Mouse (Mus musculus) liver, embryonic 14.5 days (tissue): ENCODE data around the gene Nudt1. TPM values are rescaled to one million over a fixed set of nuclear protein-coding genes. Genes with fewer than 3 reads are reported as not detected.
A peak's percentile ranks its signal among the peaks of the same experiment; 100 is the strongest.

Experiments used
- ATAC-seq: fragments of 200-750 bp; cut with Nextera tagmentation; 2 replicates; pipeline ENCODE4 v1.8.0; 2017; ENCODE audit warnings: moderate number of reproducible peaks, mild to moderate bottlenecking, moderate library complexity; ENCODE audit not compliant: insufficient read depth
- DNase-seq, 3 experiments: peaks; one replicate each; pipeline ENCODE4 v3.0.0-alpha.2; 2012 to 2013; ENCODE audit warnings: low read depth in 3 of 3, low spot score in 3 of 3
- H3K27ac ChIP-seq: fragments of 300-500 bp; sonication (generic); 2 replicates; pipeline ENCODE4 v1.5.1; 2014; ENCODE audit warnings: moderate library complexity, mild to moderate bottlenecking, control low read depth, inconsistent platforms
- H3K27me3 ChIP-seq: fragments of 300-500 bp; sonication (generic); 2 replicates; pipeline ENCODE4 v1.6.1; 2014; ENCODE audit warnings: mild to moderate bottlenecking, low read length, moderate library complexity; ENCODE audit not compliant: control insufficient read depth, insufficient read depth
- H3K36me3 ChIP-seq: fragments of 300-500 bp; sonication (generic); replicated peaks from 2 replicates; pipeline ENCODE4 v1.6.1; 2014; ENCODE audit warnings: low read depth; ENCODE audit not compliant: control insufficient read depth, insufficient read depth
- H3K4me1 ChIP-seq, 2 experiments: fragments of 200-500 bp in 1 of 2; fragments of 300-500 bp in 1 of 2; sonication (generic) in 1 of 2; replicated peaks; 2 replicates each; pipeline ENCODE4 v1.6.1; 2012 to 2014; ENCODE audit warnings: antibody characterized with exemption in 1 of 2, inconsistent platforms in 1 of 2, low read length in 1 of 2; ENCODE audit not compliant: control insufficient read depth in 2 of 2, insufficient read depth in 2 of 2
- H3K4me2 ChIP-seq: fragments of 300-500 bp; sonication (generic); 2 replicates; pipeline ENCODE4 v1.6.1; 2014; ENCODE audit warnings: low read depth, mild to moderate bottlenecking, control low read depth, moderate library complexity
- H3K4me3 ChIP-seq, 2 experiments: fragments of 200-500 bp in 1 of 2; fragments of 300-500 bp in 1 of 2; sonication (generic) in 1 of 2; 2 replicates each; pipeline ENCODE4 v1.5.1; 2012 to 2014; ENCODE audit warnings: low read depth in 2 of 2, low read length in 2 of 2, mild to moderate bottlenecking in 2 of 2, control low read depth in 1 of 2, inconsistent platforms in 1 of 2, moderate library complexity in 1 of 2; ENCODE audit not compliant: insufficient read depth in 1 of 2
- H3K9ac ChIP-seq: fragments of 300-500 bp; sonication (generic); replicated peaks from 2 replicates; pipeline ENCODE4 v1.6.1; 2014; ENCODE audit warnings: mild to moderate bottlenecking, control low read depth, moderate library complexity
- H3K9me3 ChIP-seq: fragments of 300-500 bp; sonication (generic); 2 replicates; pipeline ENCODE4 v1.6.1; 2016; ENCODE audit warnings: low read length, mixed read lengths; ENCODE audit not compliant: control insufficient read depth
- CTCF ChIP-seq: IDR thresholded peaks from 2 replicates; pipeline ENCODE4 v1.5.1; 2016; ENCODE audit warnings: antibody characterized with exemption, low read depth, control low read depth
- EP300 ChIP-seq: IDR thresholded peaks from 2 replicates; pipeline ENCODE4 v1.6.1; 2016; ENCODE audit warnings: antibody characterized with exemption, low read depth
- WGBS: fragments of 180-500 bp; shearing (Covaris S2); extraction: QIAGEN DNeasy Blood & Tissue Kit; methylation state at CpG from one replicate; pipeline ENCODE4 v1.1.7; 2014; ENCODE audit not compliant: insufficient replicate concordance; 5-methylcytosine and 5-hydroxymethylcytosine counted together
- polyA plus RNA-seq, 2 experiments: library from polyadenylated mRNA; depleted of rRNA in 1 of 2; stranded (reverse) in 1 of 2; unstranded in 1 of 2; fragments of >200 nt; fragmentation: Nextera tagmentation in 1 of 2; extraction: Ambion mirVana in 1 of 2; gene quantifications; 2 replicates each; pipeline versions ENCODE4 v1.2.1 to v1.2.3; 2012 to 2014

The Nudt1 gene
- polyA plus RNA-seq, 2 experiments, result 18.4 to 23.2 TPM

GRCm38 (mm10) chr5:140284011-140284410 is 37.4 kb upstream of the Nudt1 start:
- Histone ChIP-seq H3K27me3 (no peaks in the 10 kb centered on the region), H3K4me3 (no peak overlapping the region), H3K9ac (no peak overlapping the region), H3K4me2 (no peak overlapping the region), H3K27ac (no peak overlapping the region), H3K9me3 (no peaks in the 10 kb centered on the region), H3K36me3 (no peaks in the 10 kb centered on the region; the same call in 1 of the 2 replicates), H3K4me1 (no peaks in the 10 kb centered on the region)
- no peak for ATAC-seq
- WGBS, result 80% methylated on average over 2 of the region's 2 CpGs
- TF ChIP-seq CTCF, result no peak
- TF ChIP-seq EP300, result no peak
- no peak for DNase-seq

- Histone ChIP-seq H3K4me1 (no peaks in the 10 kb centered on the region), H3K9ac (no peak overlapping the region), H3K36me3 (no peaks in the 10 kb centered on the region; the same call in 1 of the 2 replicates), H3K9me3 (no peaks in the 10 kb centered on the region), H3K4me2 (no peak overlapping the region), H3K4me3 (no peak overlapping the region), H3K27ac (no peak overlapping the region), H3K27me3 (no peaks in the 10 kb centered on the region)
- TF ChIP-seq CTCF (no peak), EP300 (no peak)
- WGBS, result 70% methylated on average over 2 of the region's 2 CpGs
- ATAC-seq (no peak), DNase-seq (no peak)
Measured at GRCm38 (mm10) chr5:140284761-140285160, 36.7 kb upstream of the Nudt1 start.

DNA sequence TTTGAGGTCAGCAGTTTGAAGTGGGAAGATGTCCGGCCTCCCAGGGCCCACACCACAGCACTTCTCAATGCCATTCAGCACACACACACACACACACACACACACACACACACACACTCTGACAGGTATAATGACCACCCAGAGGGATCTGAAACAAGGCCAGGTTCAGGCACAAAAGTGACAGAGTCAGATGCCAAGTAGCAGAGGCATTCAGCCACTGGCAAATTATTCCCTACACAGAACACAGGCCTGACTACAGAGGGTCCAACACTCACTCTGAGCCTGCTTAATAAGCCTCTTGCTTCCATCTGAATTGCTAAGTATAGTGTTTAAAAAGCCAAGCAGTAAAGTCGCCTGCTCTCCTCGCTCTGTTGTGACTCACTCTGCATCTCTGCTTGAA is 33.2 kb upstream of the Nudt1 start:
- H3K4me2 ChIP-seq, result no peak overlapping the region
- WGBS, result 79% methylated on average over 3 of the region's 3 CpGs
- H3K27ac ChIP-seq, result no peak overlapping the region
- no peak overlapping the region for H3K9ac ChIP-seq
- peaks cover 8% of the 10 kb centered on the region for H3K36me3 ChIP-seq
- no peak for DNase-seq
- H3K27me3 ChIP-seq, result no peaks in the 10 kb centered on the region
- no peak for ATAC-seq
- no peaks in the 10 kb centered on the region for H3K4me1 ChIP-seq
- TF ChIP-seq CTCF, result no peak
- no peak for TF ChIP-seq EP300
- H3K9me3 ChIP-seq, result no peaks in the 10 kb centered on the region
- no peak overlapping the region for H3K4me3 ChIP-seq

- H3K4me1 ChIP-seq, result no peaks in the 10 kb centered on the region
- TF ChIP-seq CTCF, result no peak
- TF ChIP-seq EP300, result no peak
- H3K4me2 ChIP-seq, result no peak overlapping the region
- H3K27me3 ChIP-seq, result no peaks in the 10 kb centered on the region
- no peak for ATAC-seq
- no peaks in the 10 kb centered on the region for H3K9me3 ChIP-seq
- H3K9ac ChIP-seq, result no peak overlapping the region
- no peak overlapping the region for H3K27ac ChIP-seq
- peaks cover 8% of the 10 kb centered on the region for H3K36me3 ChIP-seq
- no peak for DNase-seq
- H3K4me3 ChIP-seq, result no peak overlapping the region
- WGBS, result 74% methylated on average over 2 of the region's 2 CpGs
Measured at GRCm38 (mm10) chr5:140289161-140289560, 32.3 kb upstream of the Nudt1 start.

GRCm38 (mm10) chr5:140292152-140292551 is 29.3 kb upstream of the Nudt1 start:
- H3K4me3 ChIP-seq, result no peak overlapping the region
- H3K27me3 ChIP-seq, result no peaks in the 10 kb centered on the region
- no peaks in the 10 kb centered on the region for H3K9me3 ChIP-seq
- H3K4me1 ChIP-seq, result no peaks in the 10 kb centered on the region
- no peak overlapping the region for H3K4me2 ChIP-seq
- H3K9ac ChIP-seq, result no peak overlapping the region
- 90% methylated on average over 1 of the region's 1 CpGs for WGBS
- peaks cover 17% of the 10 kb centered on the region for H3K36me3 ChIP-seq
- no peak overlapping the region for H3K27ac ChIP-seq
- DNase-seq, result peak; percentile 14 to 20 (median 15)
- TF ChIP-seq EP300, result no peak
- TF ChIP-seq CTCF, result peak; percentile 77
- no peak for ATAC-seq
